Mouse (Mus musculus): ENCODE data around the gene Baiap2l1. TPM values are rescaled to one million over a fixed set of nuclear protein-coding genes. Genes with fewer than 3 reads are reported as not detected.

Baiap2l1 gene
- polyA plus RNA-seq, 2 experiments from 2014 or later, result 0.96 to 1.2 TPM

- no peak for ATAC-seq
Measured at GRCm38 (mm10) chr5:144256541-144256870, 101.4 kb downstream of the Baiap2l1 start.

- ATAC-seq, result peak; percentile 25
Measured at GRCm38 (mm10) chr5:144255632-144256540, 102.0 kb downstream of the Baiap2l1 start.

- ATAC-seq, result peak; percentile 69
Measured at GRCm38 (mm10) chr5:144254811-144255631, 102.9 kb downstream of the Baiap2l1 start.

- ATAC-seq, result peak; percentile 42
Measured at GRCm38 (mm10) chr5:144254122-144254810, 103.6 kb downstream of the Baiap2l1 start.

GRCm38 (mm10) chr5:144253212-144253611 lies 104.7 kb downstream of the Baiap2l1 start:
- ATAC-seq, result no peak

GRCm38 (mm10) chr5:144251876-144252577 lies 105.9 kb downstream of the Baiap2l1 start:
- no peak for ATAC-seq

- ATAC-seq, result no peak
Measured at GRCm38 (mm10) chr5:144249871-144250270, 108.0 kb downstream of the Baiap2l1 start.

GRCm38 (mm10) chr5:144247906-144248585 lies 109.9 kb downstream of the Baiap2l1 start:
- no peak for ATAC-seq

- ATAC-seq, result no peak
Measured at GRCm38 (mm10) chr5:144247307-144247706, 110.6 kb downstream of the Baiap2l1 start.

- ATAC-seq, result no peak
Measured at GRCm38 (mm10) chr5:144246669-144247068, 111.2 kb downstream of the Baiap2l1 start.

GRCm38 (mm10) chr5:144245592-144245991 lies 112.3 kb downstream of the Baiap2l1 start:
- no peak for ATAC-seq

GRCm38 (mm10) chr5:144243901-144244487 lies 113.9 kb downstream of the Baiap2l1 start, which contains the start of gene Bri3:
Bri3 (plus strand) TSS chr5:144244437.
- ATAC-seq, result no peak

- ATAC-seq, result no peak
Measured at GRCm38 (mm10) chr5:144238969-144239368, 118.9 kb downstream of the Baiap2l1 start.

- no peak for ATAC-seq
Measured at GRCm38 (mm10) chr5:144234714-144235113, 123.2 kb downstream of the Baiap2l1 start.

- ATAC-seq, result no peak
Measured at GRCm38 (mm10) chr5:144234222-144234621, 123.7 kb downstream of the Baiap2l1 start.

GRCm38 (mm10) chr5:144232531-144232930 lies 125.4 kb downstream of the Baiap2l1 start:
- no peak for ATAC-seq

- peak; percentile 53 for ATAC-seq
Measured at GRCm38 (mm10) chr5:144231410-144231809, 126.5 kb downstream of the Baiap2l1 start.

- ATAC-seq, result no peak
Measured at GRCm38 (mm10) chr5:144230216-144230615, 127.7 kb downstream of the Baiap2l1 start.

GRCm38 (mm10) chr5:144226220-144226619 lies 131.7 kb downstream of the Baiap2l1 start:
- ATAC-seq, result no peak

- ATAC-seq, result no peak
Measured at GRCm38 (mm10) chr5:144223899-144224816, 133.8 kb downstream of the Baiap2l1 start.
